Mouse (Mus musculus) CH12.LX (cell line): ENCODE measurements at regions not wholly inside any gene's neighbourhood (a gene's known extent, or its start where the extent isn't known, plus 50 kb on each side); places are given as distances from the start of the nearest gene placed in this dataset.

Source experiments
- CHD1 ChIP-seq: IDR thresholded peaks from 2 replicates; pipeline ENCODE4 v1.6.1; 2012; ENCODE audit warnings: low read depth, low read length, improper control_type of control experiment, inconsistent platforms
- CHD2 ChIP-seq: IDR thresholded peaks from 2 replicates; pipeline ENCODE4 v1.6.1; 2011; ENCODE audit warnings: low read length, improper control_type of control experiment
- CTCF ChIP-seq, 2 experiments: IDR thresholded peaks in 1 of 2; conservative IDR thresholded peaks in 1 of 2; 2 replicates each; pipeline ENCODE4 v1.5.1; 2011 to 2012; ENCODE audit warnings: low read depth in 2 of 2, low read length in 2 of 2, improper control_type of control experiment in 1 of 2, inconsistent platforms in 1 of 2, mild to moderate bottlenecking in 1 of 2, moderate library complexity in 1 of 2
- E2F4 ChIP-seq: IDR thresholded peaks from 2 replicates; pipeline ENCODE4 v1.6.1; 2011; ENCODE audit warnings: low read depth, low read length, improper control_type of control experiment; ENCODE audit not compliant: insufficient replicate concordance
- EP300 ChIP-seq: IDR thresholded peaks from 2 replicates; pipeline ENCODE4 v1.6.1; 2011; ENCODE audit warnings: low read length, improper control_type of control experiment
- HCFC1 ChIP-seq: IDR thresholded peaks from 2 replicates; pipeline ENCODE4 v1.6.1; 2012; ENCODE audit warnings: low read depth, mild to moderate bottlenecking, inconsistent platforms, low read length, improper control_type of control experiment
- MEF2A ChIP-seq: IDR thresholded peaks from 2 replicates; pipeline ENCODE4 v1.6.1; 2014; ENCODE audit warnings: low read depth, mild to moderate bottlenecking, inconsistent platforms, low read length, improper control_type of control experiment, borderline replicate concordance
- POLR2A ChIP-seq: IDR thresholded peaks from 2 replicates; pipeline ENCODE4 v1.6.1; 2011; ENCODE audit warnings: low read depth, mild to moderate bottlenecking, improper control_type of control experiment, low read length
- SIN3A ChIP-seq: IDR thresholded peaks from 2 replicates; pipeline ENCODE4 v1.6.1; 2012; ENCODE audit warnings: low read length, improper control_type of control experiment, inconsistent platforms
- USF1 ChIP-seq: IDR thresholded peaks from 2 replicates; pipeline ENCODE4 v1.6.1; 2014; ENCODE audit warnings: low read depth, mild to moderate bottlenecking, inconsistent platforms, low read length, improper control_type of control experiment
- ZKSCAN1 ChIP-seq: IDR thresholded peaks from 2 replicates; pipeline ENCODE4 v1.6.1; 2012; ENCODE audit warnings: low read depth, inconsistent platforms, low read length, improper control_type of control experiment, borderline replicate concordance
- ZNF384 ChIP-seq: IDR thresholded peaks from 2 replicates; pipeline ENCODE4 v1.6.1; 2012; ENCODE audit warnings: low read depth, low read length, improper control_type of control experiment, inconsistent platforms

GRCm38 (mm10) chr12:71546523-71547265 lies 237.0 kb downstream of the Dact1 start:
- TF ChIP-seq HCFC1, result no peak
- TF ChIP-seq ZKSCAN1, result no peak
- no peak for TF ChIP-seq USF1
- TF ChIP-seq EP300, result peak; percentile 41; the same call in 1 of the 2 replicates
- TF ChIP-seq SIN3A, result no peak
- TF ChIP-seq ZNF384, result peak; percentile 50; the same call in 1 of the 2 replicates
- TF ChIP-seq CHD1, result no peak
- no peak for TF ChIP-seq CHD2
- no peak for TF ChIP-seq MEF2A
- no peak for TF ChIP-seq CTCF (conservative IDR thresholded peaks at IDR 0.05 in 1 of 2, IDR thresholded peaks at IDR 0.05 in 1 of 2; ENCODE audit: low read depth in 2 of 2, low read length in 2 of 2)
- no peak for TF ChIP-seq E2F4
- TF ChIP-seq POLR2A, result peak; percentile 34; the same call in 1 of the 2 replicates
